Mouse (Mus musculus) myocyte (in vitro differentiated cells): ENCODE results near the gene Taz.

ENCODE experiments used
- CEBPB ChIP-seq: IDR thresholded peaks from 2 replicates; pipeline ENCODE4 v1.6.1; 2011; ENCODE audit warnings: mild to moderate bottlenecking, moderate library complexity; ENCODE audit not compliant: poor library complexity, insufficient read depth, severe bottlenecking
- POLR2A ChIP-seq: IDR thresholded peaks from one replicate; pipeline ENCODE4 v1.6.1; 2011; ENCODE audit warnings: low read depth, mild to moderate bottlenecking, control low read depth, moderate library complexity; ENCODE audit not compliant: insufficient read length
- POLR2AphosphoS2 ChIP-seq: IDR thresholded peaks from one replicate; pipeline ENCODE4 v1.6.1; 2011; ENCODE audit warnings: low read depth, control low read depth; ENCODE audit not compliant: insufficient read length
- REST ChIP-seq: IDR thresholded peaks from one replicate; pipeline ENCODE4 v1.6.1; 2011; ENCODE audit warnings: mild to moderate bottlenecking, control low read depth, moderate library complexity; ENCODE audit not compliant: insufficient read depth, insufficient read length

GRCm38 (mm10) chrX:74299721-74300120 is 18.0 kb downstream of the Taz start:
- TF ChIP-seq CEBPB (no peak), POLR2A (no peak), POLR2AphosphoS2 (no peak), REST (no peak)
